Mouse (Mus musculus): ENCODE data around the gene Pla2g7.

- TF ChIP-seq CTCF (IDR thresholded peaks at IDR 0.05; ENCODE audit: low read depth, low read length) (no peak), GATA1 (IDR thresholded peaks at IDR 0.05; ENCODE audit: borderline replicate concordance, low read length) (no peak), POLR2AphosphoS5 (IDR thresholded peaks at IDR 0.05; ENCODE audit: insufficient replicate concordance, low read depth, low read length) (no peak), TAL1 (conservative IDR thresholded peaks at IDR 0.05; ENCODE audit: low read depth, low read length) (no peak)
Observed at GRCm38 (mm10) chr17:43538767-43539166, 29.1 kb upstream of the Pla2g7 start.
